Mouse (Mus musculus) right cerebral cortex, adult 18-20 months (tissue): ENCODE measurements around the gene Txndc17.
"Not testable (repeated sequence)": the region's sequence is repeated elsewhere in the genome, so short reads cannot be mapped to it uniquely, and the experiment has no call there.

Experiments
- DNase-seq: peaks from one replicate; pipeline ENCODE4 v3.0.0; 2022; ENCODE audit warnings: mixed read lengths

Gene Txndc17

GRCm38 (mm10) chr11:72207204-72207833 is at the start of gene Txndc17, which contains the start of gene 4933427D14Rik:
TSS of gene Txndc17 (plus strand) at chr11:72207547.
TSS of gene 4933427D14Rik (minus strand) at chr11:72207459.
- DNase-seq = peak; percentile 90

GRCm38 (mm10) chr11:72163198-72163597 is 44.1 kb upstream of the Txndc17 start:
- DNase-seq = no peak

- no peak for DNase-seq
These were observed 37.5 kb upstream of the Txndc17 start for GRCm38 (mm10) chr11:72169871-72170270.

GRCm38 (mm10) chr11:72171906-72172305 is 35.4 kb upstream of the Txndc17 start:
- DNase-seq = not testable (repeated sequence)

GRCm38 (mm10) chr11:72173506-72173905 is 33.8 kb upstream of the Txndc17 start:
- DNase-seq = no peak

GRCm38 (mm10) chr11:72174721-72175120 is 32.6 kb upstream of the Txndc17 start:
- DNase-seq = no peak

GRCm38 (mm10) chr11:72175966-72176365 is 31.4 kb upstream of the Txndc17 start:
- DNase-seq = no peak

GRCm38 (mm10) chr11:72176553-72176952 is 30.8 kb upstream of the Txndc17 start:
- no peak for DNase-seq

GRCm38 (mm10) chr11:72180556-72180955 is 26.8 kb upstream of the Txndc17 start:
- no peak for DNase-seq

GRCm38 (mm10) chr11:72181136-72181535 is 26.2 kb upstream of the Txndc17 start:
- no peak for DNase-seq

GRCm38 (mm10) chr11:72184252-72184651 is 23.1 kb upstream of the Txndc17 start:
- no peak for DNase-seq

GRCm38 (mm10) chr11:72190857-72191256 is 16.5 kb upstream of the Txndc17 start:
- DNase-seq = no peak

- no peak for DNase-seq
These were observed 13.1 kb upstream of the Txndc17 start for GRCm38 (mm10) chr11:72194259-72194658.

- DNase-seq = no peak
These were observed 10.8 kb upstream of the Txndc17 start for GRCm38 (mm10) chr11:72196506-72196905.

GRCm38 (mm10) chr11:72203440-72203839 is 3.9 kb upstream of the Txndc17 start:
- no peak for DNase-seq

GRCm38 (mm10) chr11:72205256-72205655 is 2.1 kb upstream of the Txndc17 start:
- DNase-seq = peak; percentile 34

- peak; percentile 49 for DNase-seq
These were observed 775 bp upstream of the Txndc17 start, which contains the start of gene Gm43951 for GRCm38 (mm10) chr11:72206341-72207203. TSS of gene Gm43951 (minus strand) at chr11:72206840.

GRCm38 (mm10) chr11:72207834-72208377 is 559 bp downstream of the Txndc17 start:
- DNase-seq = no peak

GRCm38 (mm10) chr11:72214591-72215409 is 7.5 kb downstream of the Txndc17 start:
- DNase-seq = peak; percentile 96

GRCm38 (mm10) chr11:72215410-72215797 is 8.1 kb downstream of the Txndc17 start, which contains the start of gene Med31:
TSS of gene Med31 (minus strand) at chr11:72215592.
- peak; percentile 77 for DNase-seq

- DNase-seq = no peak
These were observed 9.8 kb downstream of the Txndc17 start for GRCm38 (mm10) chr11:72217116-72217515.

- DNase-seq = peak; percentile 57
These were observed 13.9 kb downstream of the Txndc17 start for GRCm38 (mm10) chr11:72221278-72221677.

GRCm38 (mm10) chr11:72223414-72223813 is 16.1 kb downstream of the Txndc17 start:
- no peak for DNase-seq
